Mouse (Mus musculus): ENCODE measurements around the gene Colgalt2.

DNA sequence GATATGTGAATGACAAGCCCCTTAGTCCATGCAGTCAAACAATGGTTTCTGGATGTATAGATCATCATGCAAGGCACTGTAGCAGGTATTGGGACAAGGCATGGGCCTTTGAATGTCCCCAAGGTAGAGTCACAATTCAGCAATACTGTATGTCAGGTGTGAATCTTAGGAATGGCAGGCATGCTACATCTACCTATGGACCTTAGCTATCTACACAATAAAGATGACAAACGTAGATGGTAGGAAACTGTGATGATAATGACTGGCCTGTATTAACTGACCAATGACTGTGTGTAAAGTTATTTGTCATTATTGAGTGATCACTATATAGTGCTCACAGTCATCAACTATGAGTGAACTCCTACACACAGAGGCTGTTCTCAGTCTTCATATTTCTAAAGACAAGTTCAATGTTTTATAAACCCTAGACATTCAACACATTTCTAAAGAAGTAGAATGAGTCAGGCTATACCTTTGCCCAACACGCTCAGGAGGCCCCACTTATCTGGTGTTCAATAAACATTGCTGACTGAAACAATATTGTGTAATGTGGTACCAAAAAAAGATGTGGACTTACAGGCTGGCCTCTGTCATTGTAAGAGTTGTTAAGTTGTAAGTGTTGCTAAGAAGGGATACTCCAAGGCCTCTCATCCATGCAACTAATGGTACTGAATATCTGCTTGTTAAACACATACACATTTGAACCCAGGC lies 144.0 kb downstream of the Colgalt2 start:
- no peak for TF ChIP-seq CTCF (IDR thresholded peaks at IDR 0.05; ENCODE audit: borderline replicate concordance, control insufficient read depth, extremely low read depth, insufficient read depth, low read length, poor library complexity)
- TF ChIP-seq POLR2A (IDR thresholded peaks at IDR 0.05; ENCODE audit: control insufficient read depth, extremely low read depth, insufficient read depth, low read length, poor library complexity) = no peak

Data from thymus, adult 2 months (tissue).